Mouse (Mus musculus): Measurements from ENCODE around the gene Ppp4r1. TPM values are rescaled to one million over a fixed set of nuclear protein-coding genes. Genes with fewer than 3 reads are reported as not detected.

The Ppp4r1 gene
- polyA plus RNA-seq, 1 experiment from 2014 or later: 37.2 TPM

DNA sequence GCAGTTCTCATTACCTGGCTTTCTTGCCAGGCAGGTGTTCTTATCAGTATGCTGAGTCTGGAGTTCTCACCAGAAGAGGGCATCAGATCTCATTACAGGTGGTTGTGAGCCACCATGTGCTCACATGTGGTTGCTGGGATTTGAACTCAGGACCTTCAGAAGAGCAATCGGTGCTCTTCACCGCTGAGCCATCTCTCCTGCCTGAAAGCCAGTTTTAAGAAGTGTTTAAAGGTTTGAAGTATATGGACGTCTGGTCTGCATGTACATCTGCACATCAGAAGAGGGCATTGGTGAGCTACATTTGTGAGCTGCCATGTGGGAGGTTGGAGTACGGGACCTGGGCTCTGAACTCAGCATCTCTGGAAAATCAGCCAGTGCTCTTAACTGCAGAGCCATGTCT is 8.8 kb upstream of the Ppp4r1 start:
- H3K4me1 ChIP-seq: peaks cover 25% of the 10 kb centered on the region
- no peak overlapping the region for H3K9ac ChIP-seq
- H3K36me3 ChIP-seq: no peaks in the 10 kb centered on the region
- WGBS: 59% methylated on average over 4 of the region's 4 CpGs
- H3K9me3 ChIP-seq (replicated peaks): no peaks in the 10 kb centered on the region
- ATAC-seq (ENCODE audit: insufficient number of reproducible peaks, low FRiP score, low TSS enrichment, low read depth): no peak
- no peaks in the 10 kb centered on the region for H3K27me3 ChIP-seq
- no peak overlapping the region for H3K4me2 ChIP-seq (replicated peaks)
- H3K27ac ChIP-seq (replicated peaks): no peak overlapping the region
- H3K4me3 ChIP-seq (replicated peaks): no peak overlapping the region

DNA sequence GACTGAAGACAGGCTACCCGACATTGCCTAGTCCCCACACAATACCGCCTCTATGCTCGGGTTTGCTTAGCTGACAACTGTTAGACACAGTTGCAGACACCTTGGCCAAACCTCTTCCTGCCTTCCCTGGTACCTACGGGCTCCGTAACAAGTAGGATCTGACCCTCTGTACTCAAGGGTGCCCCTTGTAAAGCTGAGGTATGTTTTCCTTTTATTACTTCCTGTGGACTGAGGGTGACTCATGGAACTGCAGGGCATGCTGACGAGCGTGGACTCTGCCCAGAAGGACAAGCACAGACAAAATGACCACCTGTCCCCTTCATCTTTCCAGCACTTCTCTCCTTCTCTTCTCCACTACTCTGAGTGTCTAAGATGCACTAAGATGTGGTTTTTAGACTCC is 7.9 kb upstream of the Ppp4r1 start:
- WGBS: 55% methylated on average over 7 of the region's 7 CpGs
- ATAC-seq (ENCODE audit: insufficient number of reproducible peaks, low FRiP score, low TSS enrichment, low read depth): no peak

GRCm38 (mm10) chr17:65776228-65776627 is 6.1 kb upstream of the Ppp4r1 start:
- Histone ChIP-seq H3K9me3 (replicated peaks) (no peaks in the 10 kb centered on the region), H3K4me2 (replicated peaks) (no peak overlapping the region), H3K4me1 (peaks cover 13% of the 10 kb centered on the region), H3K9ac (no peak overlapping the region), H3K36me3 (no peaks in the 10 kb centered on the region), H3K27me3 (no peaks in the 10 kb centered on the region), H3K4me3 (replicated peaks) (no peak overlapping the region), H3K27ac (replicated peaks) (no peak overlapping the region)
- ATAC-seq (ENCODE audit: insufficient number of reproducible peaks, low FRiP score, low TSS enrichment, low read depth): no peak
- WGBS: 85% methylated on average over 1 of the region's 1 CpGs

More for the DNA sequence above, 7.9 kb upstream of the Ppp4r1 start:
- Histone ChIP-seq H3K4me2 (replicated peaks) (no peak overlapping the region), H3K36me3 (no peaks in the 10 kb centered on the region), H3K27ac (replicated peaks) (no peak overlapping the region), H3K27me3 (no peaks in the 10 kb centered on the region), H3K4me1 (peaks cover 19% of the 10 kb centered on the region), H3K4me3 (replicated peaks) (no peak overlapping the region), H3K9ac (no peak overlapping the region), H3K9me3 (replicated peaks) (no peaks in the 10 kb centered on the region)

DNA sequence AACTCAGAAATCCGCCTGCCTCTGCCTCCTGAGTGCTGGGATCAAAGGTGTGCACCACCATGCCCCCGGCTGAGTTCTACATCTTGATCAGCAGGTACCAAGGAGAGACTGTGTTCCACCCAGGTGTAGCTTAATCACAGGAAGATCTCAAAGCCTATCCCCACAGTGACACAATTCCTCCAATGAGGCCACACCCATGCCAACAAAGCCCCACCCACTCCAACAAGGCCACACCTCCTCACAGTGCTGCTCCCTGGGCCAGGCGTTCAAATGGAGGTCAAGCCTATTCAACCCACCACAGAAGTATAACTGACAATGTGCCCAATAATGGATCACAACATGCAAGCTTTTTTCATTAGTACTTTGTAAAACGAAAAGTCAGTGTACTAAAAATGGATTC is 4.9 kb upstream of the Ppp4r1 start:
- no peaks in the 10 kb centered on the region for H3K9me3 ChIP-seq (replicated peaks)
- no peak overlapping the region for H3K9ac ChIP-seq
- no peak overlapping the region for H3K4me2 ChIP-seq (replicated peaks)
- ATAC-seq (ENCODE audit: insufficient number of reproducible peaks, low FRiP score, low TSS enrichment, low read depth): no peak
- no peak overlapping the region for H3K4me3 ChIP-seq (replicated peaks)
- H3K4me1 ChIP-seq: peaks cover 14% of the 10 kb centered on the region
- WGBS: 83% methylated on average over 4 of the region's 4 CpGs
- no peak overlapping the region for H3K27ac ChIP-seq (replicated peaks)
- H3K36me3 ChIP-seq: no peaks in the 10 kb centered on the region
- H3K27me3 ChIP-seq: no peaks in the 10 kb centered on the region

GRCm38 (mm10) chr17:65780970-65781369 is 1.4 kb upstream of the Ppp4r1 start:
- no peak for ATAC-seq (ENCODE audit: insufficient number of reproducible peaks, low FRiP score, low TSS enrichment, low read depth)
- Histone ChIP-seq H3K9ac (no peak overlapping the region), H3K27ac (replicated peaks) (no peak overlapping the region), H3K36me3 (peaks cover 2% of the 10 kb centered on the region; the same call in 1 of the 2 replicates), H3K4me2 (replicated peaks) (no peak overlapping the region), H3K27me3 (no peaks in the 10 kb centered on the region), H3K9me3 (replicated peaks) (no peaks in the 10 kb centered on the region), H3K4me1 (peaks cover 19% of the 10 kb centered on the region), H3K4me3 (replicated peaks) (no peak overlapping the region)
- 90% methylated on average over 2 of the region's 2 CpGs for WGBS

DNA sequence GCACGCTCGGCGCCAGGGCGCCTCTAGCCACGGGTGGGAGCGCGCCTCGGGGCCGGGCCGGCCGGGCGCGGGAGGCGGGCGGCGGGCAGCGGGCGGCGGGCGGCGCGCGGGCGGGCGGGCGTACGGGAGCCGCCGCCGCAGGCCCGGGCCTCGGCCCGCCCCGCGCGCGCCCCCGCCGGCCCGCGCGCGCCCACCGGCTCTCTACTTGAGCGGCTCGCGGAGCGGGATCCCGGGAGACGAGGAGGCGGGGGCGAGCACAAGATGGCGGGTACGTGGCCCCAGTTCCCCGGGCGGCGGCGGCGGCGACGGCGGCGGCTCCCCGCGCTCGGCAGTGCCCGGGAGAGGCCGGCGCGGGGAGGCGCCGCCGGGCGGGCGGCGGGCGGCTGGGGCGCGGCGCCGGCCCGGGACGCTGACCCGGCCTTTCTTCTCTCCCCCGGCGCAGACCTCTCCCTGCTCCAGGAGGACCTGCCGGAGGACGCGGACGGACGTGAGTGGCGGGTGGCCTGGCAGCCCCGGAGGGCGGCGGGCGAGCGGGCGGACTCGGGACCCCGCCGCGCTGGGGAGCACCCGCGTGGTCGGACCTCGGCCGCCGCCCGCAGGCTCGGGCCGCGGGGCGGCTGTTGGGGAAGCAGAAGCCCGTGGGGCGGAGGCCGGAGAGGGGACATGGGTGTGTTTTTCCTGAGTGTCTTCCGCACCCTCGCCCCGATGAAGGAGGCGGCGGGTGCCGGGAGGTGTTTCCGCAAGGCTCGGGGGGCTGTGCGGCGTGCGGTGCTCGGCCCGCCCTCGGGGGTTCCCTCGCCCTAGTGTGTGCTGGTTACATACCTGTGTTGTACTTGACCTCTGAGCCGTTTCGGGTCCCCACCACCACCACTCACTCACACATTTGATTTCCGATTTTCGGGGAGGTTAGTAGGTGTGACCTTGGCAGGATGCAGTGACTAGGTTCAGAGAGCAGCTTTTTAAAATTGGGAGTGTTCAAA is 1.1 kb downstream of the Ppp4r1 start:
- Histone ChIP-seq H3K27me3 (no peaks in the 10 kb centered on the region), H3K27ac (replicated peaks) (peak overlapping the region; percentile 99), H3K4me1 (peaks cover 20% of the 10 kb centered on the region), H3K4me3 (replicated peaks) (peak overlapping the region; percentile 90), H3K9me3 (replicated peaks) (no peaks in the 10 kb centered on the region), H3K36me3 (peaks cover 8% of the 10 kb centered on the region; the same call in 1 of the 2 replicates), H3K4me2 (replicated peaks) (peak overlapping the region; percentile 64), H3K9ac (peak overlapping the region; percentile 96)
- under 1% methylated on average over 79 of the region's 135 CpGs for WGBS
- peak; percentile 44 for ATAC-seq (ENCODE audit: insufficient number of reproducible peaks, low FRiP score, low TSS enrichment, low read depth)

GRCm38 (mm10) chr17:65784610-65785140 is 2.3 kb downstream of the Ppp4r1 start:
- WGBS: 53% methylated on average over 8 of the region's 8 CpGs
- ATAC-seq (ENCODE audit: insufficient number of reproducible peaks, low FRiP score, low TSS enrichment, low read depth): no peak
- peak overlapping the region; percentile 62 for H3K4me2 ChIP-seq (replicated peaks)
- no peaks in the 10 kb centered on the region for H3K27me3 ChIP-seq
- H3K9ac ChIP-seq: no peak overlapping the region
- peak overlapping the region; percentile 60; the same call in 1 of the 2 replicates for H3K27ac ChIP-seq (replicated peaks)
- peaks cover 9% of the 10 kb centered on the region; the same call in 1 of the 2 replicates for H3K36me3 ChIP-seq
- H3K9me3 ChIP-seq (replicated peaks): no peaks in the 10 kb centered on the region
- H3K4me1 ChIP-seq: peaks cover 20% of the 10 kb centered on the region
- H3K4me3 ChIP-seq (replicated peaks): peak overlapping the region; percentile 90

GRCm38 (mm10) chr17:65785707-65786106 is 3.3 kb downstream of the Ppp4r1 start:
- Histone ChIP-seq H3K27me3 (no peaks in the 10 kb centered on the region), H3K27ac (replicated peaks) (no peak overlapping the region), H3K9ac (no peak overlapping the region), H3K4me2 (replicated peaks) (no peak overlapping the region), H3K36me3 (peaks cover 11% of the 10 kb centered on the region; the same call in 1 of the 2 replicates), H3K4me3 (replicated peaks) (no peak overlapping the region), H3K4me1 (peaks cover 20% of the 10 kb centered on the region), H3K9me3 (replicated peaks) (no peaks in the 10 kb centered on the region)
- ATAC-seq (ENCODE audit: insufficient number of reproducible peaks, low FRiP score, low TSS enrichment, low read depth): no peak

GRCm38 (mm10) chr17:65786225-65786624 is 3.9 kb downstream of the Ppp4r1 start:
- 78% methylated on average over 7 of the region's 7 CpGs for WGBS
- Histone ChIP-seq H3K9ac (no peak overlapping the region), H3K4me2 (replicated peaks) (no peak overlapping the region), H3K27ac (replicated peaks) (no peak overlapping the region), H3K9me3 (replicated peaks) (no peaks in the 10 kb centered on the region), H3K4me3 (replicated peaks) (no peak overlapping the region), H3K27me3 (no peaks in the 10 kb centered on the region), H3K4me1 (peaks cover 20% of the 10 kb centered on the region), H3K36me3 (peaks cover 11% of the 10 kb centered on the region; the same call in 1 of the 2 replicates)
- ATAC-seq (ENCODE audit: insufficient number of reproducible peaks, low FRiP score, low TSS enrichment, low read depth): no peak

GRCm38 (mm10) chr17:65787261-65787660 is 4.9 kb downstream of the Ppp4r1 start:
- Histone ChIP-seq H3K4me3 (replicated peaks) (no peak overlapping the region), H3K27ac (replicated peaks) (no peak overlapping the region), H3K4me2 (replicated peaks) (no peak overlapping the region), H3K9ac (no peak overlapping the region), H3K27me3 (no peaks in the 10 kb centered on the region), H3K4me1 (peaks cover 14% of the 10 kb centered on the region), H3K9me3 (replicated peaks) (no peaks in the 10 kb centered on the region), H3K36me3 (peaks cover 11% of the 10 kb centered on the region; the same call in 1 of the 2 replicates)
- 89% methylated on average over 4 of the region's 4 CpGs for WGBS
- ATAC-seq (ENCODE audit: insufficient number of reproducible peaks, low FRiP score, low TSS enrichment, low read depth): no peak

DNA sequence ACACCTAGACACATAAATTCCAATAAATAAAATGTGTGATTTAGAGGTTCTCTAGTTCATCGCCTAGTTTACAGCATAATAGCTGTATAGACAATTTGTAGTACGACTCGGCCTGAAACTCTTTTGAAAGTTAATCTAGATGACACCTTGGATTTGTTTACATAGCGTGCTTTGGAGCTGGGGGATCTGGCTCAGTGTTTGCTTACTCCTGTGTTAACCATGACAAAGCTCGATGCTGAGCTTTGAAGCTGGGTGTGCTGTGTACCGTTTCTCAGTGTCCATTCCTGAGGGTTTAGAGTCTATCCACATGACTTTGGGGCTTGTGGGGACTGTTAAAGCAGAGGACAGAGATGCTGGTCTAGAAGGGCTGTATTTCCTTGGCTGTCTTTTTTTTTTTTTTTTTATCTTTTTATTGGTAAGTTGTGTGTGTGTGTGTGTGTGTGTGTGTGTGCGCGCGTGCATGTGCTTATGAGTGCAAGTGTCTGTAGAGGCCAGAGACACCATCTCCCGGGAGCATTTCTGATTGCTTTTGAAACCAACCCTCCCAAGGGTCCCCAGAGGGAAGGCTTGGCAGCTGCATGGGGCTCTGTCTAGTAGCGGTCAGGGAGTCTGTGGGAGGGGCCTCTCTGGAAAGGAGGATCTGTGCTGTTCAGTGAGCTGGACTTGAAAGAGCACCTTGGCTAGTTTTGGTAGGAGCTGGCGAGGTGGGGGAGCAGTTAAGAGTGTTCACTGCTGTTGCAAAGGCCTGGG is 6.3 kb downstream of the Ppp4r1 start:
- WGBS: 75% methylated on average over 12 of the region's 12 CpGs
- H3K4me3 ChIP-seq (replicated peaks): no peak overlapping the region
- H3K9ac ChIP-seq: no peak overlapping the region
- no peak for ATAC-seq (ENCODE audit: insufficient number of reproducible peaks, low FRiP score, low TSS enrichment, low read depth)
- peaks cover 11% of the 10 kb centered on the region; the same call in 1 of the 2 replicates for H3K36me3 ChIP-seq
- no peaks in the 10 kb centered on the region for H3K27me3 ChIP-seq
- no peaks in the 10 kb centered on the region for H3K9me3 ChIP-seq (replicated peaks)
- no peak overlapping the region for H3K27ac ChIP-seq (replicated peaks)
- H3K4me1 ChIP-seq: peaks cover 14% of the 10 kb centered on the region
- H3K4me2 ChIP-seq (replicated peaks): no peak overlapping the region

All from embryonic facial prominence, embryonic 15.5 days (tissue).